Mouse (Mus musculus) midbrain, embryonic 13.5 days (tissue): ENCODE measurements around the gene Srebf2. TPM values are rescaled to one million over a fixed set of nuclear protein-coding genes. Genes with fewer than 3 reads are reported as not detected.

Source experiments
- ATAC-seq: fragments of 200-750 bp; cut with Nextera tagmentation; 2 replicates; pipeline ENCODE4 v1.8.0; 2017; ENCODE audit warnings: mild to moderate bottlenecking, moderate TSS enrichment, moderate library complexity
- H3K27ac ChIP-seq: fragments of 300-500 bp; sonication (generic); 2 replicates; pipeline ENCODE4 v1.5.1; 2015; ENCODE audit warnings: inconsistent platforms, mild to moderate bottlenecking, moderate library complexity
- H3K27me3 ChIP-seq: fragments of 300-500 bp; sonication (generic); 2 replicates; pipeline ENCODE4 v1.6.1; 2015; ENCODE audit warnings: mild to moderate bottlenecking, inconsistent platforms
- H3K36me3 ChIP-seq: fragments of 300-500 bp; sonication (generic); 2 replicates; pipeline ENCODE4 v1.6.1; 2015; ENCODE audit warnings: mild to moderate bottlenecking, inconsistent platforms
- H3K4me1 ChIP-seq: fragments of 300-500 bp; sonication (generic); replicated peaks from 2 replicates; pipeline ENCODE4 v1.6.1; 2015; ENCODE audit warnings: inconsistent platforms
- H3K4me2 ChIP-seq: fragments of 300-500 bp; sonication (generic); replicated peaks from 2 replicates; pipeline ENCODE4 v1.6.1; 2015; ENCODE audit warnings: moderate library complexity, mild to moderate bottlenecking, inconsistent platforms
- H3K4me3 ChIP-seq: fragments of 300-500 bp; sonication (generic); replicated peaks from 2 replicates; pipeline ENCODE4 v1.5.1; 2015; ENCODE audit warnings: mild to moderate bottlenecking, inconsistent platforms
- H3K9ac ChIP-seq: fragments of 300-500 bp; sonication (generic); replicated peaks from 2 replicates; pipeline ENCODE4 v1.6.1; 2015; ENCODE audit warnings: mild to moderate bottlenecking, inconsistent platforms
- H3K9me3 ChIP-seq: fragments of 300-500 bp; sonication (generic); 2 replicates; pipeline ENCODE4 v1.6.1; 2016; ENCODE audit warnings: mild to moderate bottlenecking, inconsistent platforms
- WGBS: fragments of 180-500 bp; shearing (Covaris S2); methylation state at CpG from one replicate; pipeline ENCODE4 v1.1.7; 2015; 5-methylcytosine and 5-hydroxymethylcytosine counted together
- polyA plus RNA-seq: library from polyadenylated mRNA; unstranded; fragments of >200 nt; fragmentation: Nextera tagmentation; extraction: Ambion mirVana; gene quantifications from 2 replicates; pipeline ENCODE4 v1.2.1, GENCODE M21; 2015

Gene Srebf2
- polyA plus RNA-seq, 1 experiment from 2014 or later = 225 TPM

DNA sequence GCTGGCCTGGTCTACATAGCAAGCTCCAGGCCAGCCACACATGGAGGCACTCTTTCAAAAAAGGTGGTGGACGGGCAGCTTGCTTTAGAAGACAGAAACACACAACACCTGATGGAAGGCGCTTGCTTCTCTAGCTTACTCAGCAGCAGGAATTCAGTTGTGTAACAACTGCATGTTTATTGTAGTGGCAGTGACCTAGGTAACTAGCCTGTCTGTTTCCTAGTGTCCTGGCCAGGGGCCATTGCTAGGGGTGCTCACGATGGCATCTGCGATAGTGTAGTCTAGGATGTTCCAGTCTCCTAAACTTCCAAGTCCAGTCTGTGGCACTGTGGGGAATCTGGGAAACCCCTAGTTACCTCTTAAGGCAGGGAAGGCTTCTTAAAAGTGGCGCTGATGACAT is 2.8 kb upstream of the Srebf2 start:
- no peak overlapping the region for H3K4me2 ChIP-seq
- H3K9ac ChIP-seq = no peak overlapping the region
- no peak for ATAC-seq
- H3K4me1 ChIP-seq = peaks cover 38% of the 10 kb centered on the region
- H3K27me3 ChIP-seq = no peaks in the 10 kb centered on the region
- WGBS = 88% methylated on average over 5 of the region's 5 CpGs
- H3K9me3 ChIP-seq = no peaks in the 10 kb centered on the region
- H3K36me3 ChIP-seq = peaks cover 11% of the 10 kb centered on the region
- peak overlapping the region; percentile 74 for H3K27ac ChIP-seq
- no peak overlapping the region for H3K4me3 ChIP-seq

DNA sequence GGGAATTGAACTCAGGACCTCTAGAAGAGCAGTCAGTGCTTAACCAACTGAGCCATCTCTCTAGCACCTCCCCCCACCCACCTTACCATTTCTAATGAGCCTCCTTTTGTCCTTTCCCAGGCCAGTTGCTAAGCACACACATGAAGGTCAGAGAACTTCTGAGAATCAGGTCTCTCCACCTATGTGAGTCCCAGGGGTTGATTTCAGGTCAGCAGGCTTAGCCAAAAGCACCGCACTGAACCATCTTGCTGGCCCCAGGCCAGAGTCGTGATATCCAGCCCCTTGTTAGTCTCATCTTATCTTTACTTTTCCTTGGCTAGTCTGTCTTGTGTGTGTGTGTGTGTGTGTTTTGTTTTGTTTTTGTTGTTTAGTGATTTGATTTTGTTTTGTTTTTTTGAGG is 1.6 kb upstream of the Srebf2 start:
- H3K9me3 ChIP-seq = no peaks in the 10 kb centered on the region
- H3K4me2 ChIP-seq = no peak overlapping the region
- peaks cover 48% of the 10 kb centered on the region for H3K4me1 ChIP-seq
- ATAC-seq = no peak
- peaks cover 11% of the 10 kb centered on the region for H3K36me3 ChIP-seq
- H3K4me3 ChIP-seq = no peak overlapping the region
- no peaks in the 10 kb centered on the region for H3K27me3 ChIP-seq
- WGBS = 38% methylated on average over 2 of the region's 2 CpGs
- H3K9ac ChIP-seq = no peak overlapping the region
- peak overlapping the region; percentile 96 for H3K27ac ChIP-seq

DNA sequence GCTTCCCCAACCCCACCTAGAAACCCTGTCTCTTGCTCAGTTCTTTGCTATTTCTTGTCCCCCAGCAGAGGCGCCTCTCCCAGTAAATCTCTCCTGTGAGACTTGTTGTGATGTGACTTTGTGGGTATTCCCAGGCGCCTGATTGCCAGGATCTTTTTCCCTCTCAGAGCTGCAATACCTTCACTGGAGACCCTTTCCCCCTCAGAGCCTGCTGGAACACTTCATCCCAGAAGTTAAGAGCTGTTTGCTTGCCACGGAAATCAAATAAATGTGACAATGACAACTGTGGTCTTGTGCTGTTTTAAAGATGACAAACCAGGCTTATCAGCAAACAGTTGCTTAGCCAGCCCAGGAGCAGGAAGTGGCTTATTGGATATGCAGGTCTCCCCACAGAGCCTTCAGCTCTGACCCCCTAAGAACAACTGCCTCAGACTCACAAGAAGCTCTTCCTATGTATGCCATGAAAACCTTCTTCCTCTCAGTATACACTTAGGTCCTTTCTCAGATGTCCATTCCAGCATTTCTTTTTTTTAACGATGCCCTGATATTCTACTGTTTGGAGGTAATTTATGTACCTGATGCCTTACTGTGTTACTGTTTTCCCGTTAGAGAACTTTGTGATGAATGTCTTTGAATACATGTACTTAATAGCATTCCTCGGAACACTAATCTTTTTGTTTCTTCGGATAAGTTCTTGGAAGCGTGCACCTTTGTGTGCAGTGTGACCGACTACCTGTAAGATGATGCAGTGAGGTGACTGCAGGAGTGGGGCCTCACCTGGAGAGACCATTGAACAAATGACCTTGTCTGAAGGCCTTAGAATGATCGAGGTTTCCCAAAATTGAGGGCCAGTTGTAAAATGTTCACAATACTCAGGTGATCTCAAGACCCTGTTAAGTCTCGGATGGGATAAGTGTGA is 871 bp upstream of the Srebf2 start:
- Histone ChIP-seq H3K9ac (0 out of 2 replicates have a peak overlapping the region, but pooled peaks have one; percentile 16), H3K36me3 (peaks cover 8% of the 10 kb centered on the region), H3K4me1 (peaks cover 54% of the 10 kb centered on the region), H3K4me3 (peak overlapping the region; percentile 95), H3K27me3 (no peaks in the 10 kb centered on the region), H3K4me2 (peak overlapping the region; percentile 52), H3K9me3 (no peaks in the 10 kb centered on the region), H3K27ac (peak overlapping the region; percentile 96)
- 15% methylated on average over 11 of the region's 11 CpGs for WGBS
- no peak for ATAC-seq

DNA sequence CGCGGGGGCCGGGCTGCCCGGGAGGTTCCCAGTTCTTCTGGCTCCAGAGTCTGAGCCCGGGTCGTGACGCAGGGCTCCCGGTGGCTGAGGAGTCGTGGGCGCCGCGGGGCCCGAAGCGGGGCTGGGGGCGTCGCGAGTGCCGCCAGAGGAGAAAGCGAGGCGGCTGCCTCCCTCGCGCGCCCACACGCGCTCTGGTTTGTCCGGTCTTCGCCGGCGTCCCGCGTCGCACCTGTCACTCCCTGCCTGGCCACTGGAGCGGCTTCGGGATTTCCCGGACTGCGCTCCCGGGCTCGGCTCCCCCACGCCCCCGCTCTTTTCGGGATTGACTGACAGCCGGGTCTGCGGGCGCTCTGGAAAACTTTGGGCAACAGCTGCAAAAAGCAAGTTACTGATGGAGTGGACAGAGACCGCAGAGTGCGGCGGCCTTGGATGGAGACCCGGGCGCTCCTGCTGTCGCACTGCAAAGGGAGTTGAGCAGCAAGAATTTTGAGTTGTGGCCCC is 680 bp downstream of the Srebf2 start:
- peak overlapping the region; percentile 99 for H3K27ac ChIP-seq
- no peaks in the 10 kb centered on the region for H3K9me3 ChIP-seq
- H3K4me2 ChIP-seq = peak overlapping the region; percentile 88
- peaks cover 7% of the 10 kb centered on the region; the same call in 1 of the 2 replicates for H3K36me3 ChIP-seq
- H3K4me3 ChIP-seq = peak overlapping the region; percentile 95
- peak overlapping the region; percentile 90 for H3K9ac ChIP-seq
- ATAC-seq = peak; percentile 12
- peaks cover 68% of the 10 kb centered on the region for H3K4me1 ChIP-seq
- H3K27me3 ChIP-seq = no peaks in the 10 kb centered on the region
- WGBS = under 1% methylated on average over 50 of the region's 50 CpGs

DNA sequence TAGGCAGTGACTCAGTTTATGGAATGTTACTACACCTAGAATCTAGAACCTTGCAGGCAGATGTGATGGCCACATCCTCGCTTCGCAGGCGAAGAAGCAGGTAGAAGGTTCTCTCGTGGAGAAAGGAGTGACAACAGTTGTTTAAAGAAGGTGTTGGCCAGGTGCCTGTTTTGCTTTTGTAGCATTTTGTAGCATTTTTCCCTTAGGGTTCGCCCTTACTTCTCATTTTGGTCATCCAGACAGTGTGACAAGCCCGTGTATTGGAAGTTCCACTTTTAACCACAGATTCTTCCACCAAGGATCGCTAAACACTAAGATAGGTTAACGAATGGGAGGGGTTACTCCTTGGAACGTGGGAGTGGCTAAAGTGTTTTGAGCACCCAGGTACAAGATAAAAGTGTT is 1.5 kb downstream of the Srebf2 start:
- H3K4me2 ChIP-seq = peak overlapping the region; percentile 88
- peak overlapping the region; percentile 90 for H3K9ac ChIP-seq
- peaks cover 69% of the 10 kb centered on the region for H3K4me1 ChIP-seq
- peak overlapping the region; percentile 95 for H3K4me3 ChIP-seq
- no peaks in the 10 kb centered on the region for H3K9me3 ChIP-seq
- 33% methylated on average over 9 of the region's 9 CpGs for WGBS
- H3K27ac ChIP-seq = peak overlapping the region; percentile 99
- no peak for ATAC-seq
- no peaks in the 10 kb centered on the region for H3K27me3 ChIP-seq
- peaks cover 8% of the 10 kb centered on the region; the same call in 1 of the 2 replicates for H3K36me3 ChIP-seq

DNA sequence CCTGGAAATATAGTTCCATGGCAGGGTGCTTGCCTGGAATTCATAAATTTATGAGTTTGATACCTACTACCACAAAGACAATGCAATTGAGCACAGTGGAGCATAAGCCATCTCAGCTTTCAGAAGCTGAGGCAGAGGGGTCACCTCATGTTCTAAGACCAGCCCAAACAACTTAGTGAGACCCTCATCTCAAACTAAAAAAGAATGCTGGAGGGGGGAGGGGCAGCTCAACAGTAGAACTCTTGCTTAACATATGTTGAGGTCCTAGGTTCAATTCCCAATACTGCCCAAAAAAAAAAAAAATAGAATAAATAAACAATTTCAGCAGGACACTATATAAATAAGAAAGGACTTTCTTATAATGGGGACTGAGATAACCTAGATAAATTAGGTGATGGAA is 3.1 kb downstream of the Srebf2 start:
- H3K27me3 ChIP-seq = no peaks in the 10 kb centered on the region
- no peak overlapping the region; the same call in 1 of the 2 replicates for H3K4me3 ChIP-seq
- no peak for ATAC-seq
- no peak overlapping the region for H3K9ac ChIP-seq
- H3K36me3 ChIP-seq = peaks cover 8% of the 10 kb centered on the region; the same call in 1 of the 2 replicates
- H3K4me1 ChIP-seq = peaks cover 67% of the 10 kb centered on the region
- no peak overlapping the region for H3K27ac ChIP-seq
- peak overlapping the region; percentile 88 for H3K4me2 ChIP-seq
- no peaks in the 10 kb centered on the region for H3K9me3 ChIP-seq

DNA sequence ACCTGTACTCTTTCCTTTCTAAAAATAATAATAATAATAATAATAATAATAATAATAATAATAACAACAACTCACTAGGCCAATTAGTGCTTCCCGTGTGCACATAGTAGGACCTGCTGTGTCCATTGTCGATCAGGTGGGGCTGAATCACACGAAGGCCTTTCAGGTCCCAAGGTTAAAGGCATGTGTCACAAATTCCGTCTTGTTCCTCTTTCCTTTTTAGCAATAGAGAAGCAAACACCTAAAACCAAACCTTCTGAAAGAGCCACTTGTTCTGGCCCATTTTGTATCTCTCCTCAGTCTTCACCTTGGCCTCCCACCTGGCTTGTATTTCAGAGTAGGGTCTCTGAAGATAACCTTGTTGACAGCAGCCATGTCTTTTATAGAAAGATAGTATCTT is 4.2 kb downstream of the Srebf2 start:
- WGBS = 94% methylated on average over 4 of the region's 4 CpGs
- H3K4me1 ChIP-seq = peaks cover 58% of the 10 kb centered on the region
- peaks cover 8% of the 10 kb centered on the region; the same call in 1 of the 2 replicates for H3K36me3 ChIP-seq
- H3K27me3 ChIP-seq = no peaks in the 10 kb centered on the region
- H3K9me3 ChIP-seq = no peaks in the 10 kb centered on the region
- ATAC-seq = no peak
- H3K4me2 ChIP-seq = no peak overlapping the region
- no peak overlapping the region for H3K4me3 ChIP-seq
- H3K27ac ChIP-seq = no peak overlapping the region
- no peak overlapping the region for H3K9ac ChIP-seq

DNA sequence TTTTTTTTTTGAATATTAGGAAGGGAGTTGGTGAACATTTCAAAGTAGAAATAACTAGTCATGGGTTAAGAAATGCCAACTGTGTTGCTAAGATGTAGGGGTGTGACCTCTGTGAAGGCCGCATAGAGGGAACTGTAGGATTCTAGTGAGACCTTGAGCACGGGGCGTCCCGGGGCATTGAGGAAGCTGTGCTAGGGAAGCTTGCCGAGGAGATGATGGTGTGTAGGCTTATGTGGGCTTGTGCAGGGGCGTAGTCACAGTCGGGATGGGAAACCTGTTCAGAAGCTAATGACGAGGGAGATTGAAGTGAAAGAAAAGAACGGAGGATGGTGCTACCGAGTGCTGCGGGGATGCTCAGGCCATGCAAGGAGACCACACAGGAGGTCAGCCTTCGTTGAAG is 5.0 kb downstream of the Srebf2 start:
- Histone ChIP-seq H3K36me3 (peaks cover 8% of the 10 kb centered on the region; the same call in 1 of the 2 replicates), H3K4me2 (peak overlapping the region; percentile 5; the same call in 1 of the 2 replicates), H3K9ac (no peak overlapping the region), H3K27ac (0 out of 2 replicates have a peak overlapping the region, but pooled peaks have one; percentile 25), H3K4me3 (no peak overlapping the region), H3K9me3 (no peaks in the 10 kb centered on the region), H3K27me3 (no peaks in the 10 kb centered on the region), H3K4me1 (peaks cover 54% of the 10 kb centered on the region)
- 85% methylated on average over 12 of the region's 12 CpGs for WGBS
- ATAC-seq = no peak

DNA sequence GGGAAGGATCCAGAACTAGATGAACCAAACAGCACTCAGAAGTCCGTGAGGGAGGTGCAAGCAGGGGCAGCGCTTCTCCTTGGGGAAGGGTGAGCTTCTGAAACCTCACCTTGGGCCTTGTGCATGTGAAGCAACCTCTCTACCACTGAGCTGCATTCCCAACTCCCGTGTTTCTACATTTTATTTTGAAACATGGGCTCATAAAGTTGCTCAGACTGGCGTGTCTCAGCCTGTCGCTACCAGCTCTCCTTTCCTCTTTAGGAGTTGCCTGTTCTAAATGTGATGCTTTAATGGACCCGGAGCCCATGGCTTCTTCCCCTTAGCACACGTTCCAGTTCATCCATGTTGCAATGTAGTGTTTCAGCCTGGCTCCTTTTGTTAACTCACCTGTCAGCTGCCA is 5.5 kb downstream of the Srebf2 start:
- H3K4me2 ChIP-seq = peak overlapping the region; percentile 5; the same call in 1 of the 2 replicates
- no peak overlapping the region for H3K4me3 ChIP-seq
- ATAC-seq = no peak
- H3K4me1 ChIP-seq = peaks cover 54% of the 10 kb centered on the region
- 85% methylated on average over 7 of the region's 7 CpGs for WGBS
- peaks cover 8% of the 10 kb centered on the region; the same call in 1 of the 2 replicates for H3K36me3 ChIP-seq
- H3K9me3 ChIP-seq = no peaks in the 10 kb centered on the region
- H3K9ac ChIP-seq = no peak overlapping the region
- H3K27me3 ChIP-seq = no peaks in the 10 kb centered on the region
- 0 out of 2 replicates have a peak overlapping the region, but pooled peaks have one; percentile 25 for H3K27ac ChIP-seq

DNA sequence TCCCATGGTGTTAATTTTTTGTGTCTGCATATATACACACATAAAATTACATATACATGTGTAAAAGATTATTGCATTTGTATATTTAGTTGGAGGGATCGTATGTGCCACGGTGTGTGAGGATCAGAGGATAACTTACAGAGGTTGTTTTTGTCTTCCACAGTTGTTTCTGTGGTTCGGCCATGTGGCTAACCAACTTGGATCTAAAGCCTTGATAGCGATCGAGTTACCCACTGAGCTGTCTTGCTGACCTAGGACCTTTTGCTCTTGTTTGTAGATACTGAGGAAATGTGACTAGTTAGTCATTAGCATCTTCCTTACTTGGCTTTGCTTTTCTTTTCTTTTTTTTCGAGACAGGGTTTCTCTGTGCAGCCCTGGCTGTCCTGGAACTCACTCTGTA is 9.3 kb downstream of the Srebf2 start:
- Histone ChIP-seq H3K4me1 (peaks cover 59% of the 10 kb centered on the region), H3K9ac (no peak overlapping the region), H3K27me3 (no peaks in the 10 kb centered on the region), H3K4me3 (no peak overlapping the region), H3K4me2 (no peak overlapping the region), H3K27ac (no peak overlapping the region), H3K36me3 (peaks cover 7% of the 10 kb centered on the region; the same call in 1 of the 2 replicates), H3K9me3 (no peaks in the 10 kb centered on the region)
- 96% methylated on average over 6 of the region's 6 CpGs for WGBS
- ATAC-seq = no peak

DNA sequence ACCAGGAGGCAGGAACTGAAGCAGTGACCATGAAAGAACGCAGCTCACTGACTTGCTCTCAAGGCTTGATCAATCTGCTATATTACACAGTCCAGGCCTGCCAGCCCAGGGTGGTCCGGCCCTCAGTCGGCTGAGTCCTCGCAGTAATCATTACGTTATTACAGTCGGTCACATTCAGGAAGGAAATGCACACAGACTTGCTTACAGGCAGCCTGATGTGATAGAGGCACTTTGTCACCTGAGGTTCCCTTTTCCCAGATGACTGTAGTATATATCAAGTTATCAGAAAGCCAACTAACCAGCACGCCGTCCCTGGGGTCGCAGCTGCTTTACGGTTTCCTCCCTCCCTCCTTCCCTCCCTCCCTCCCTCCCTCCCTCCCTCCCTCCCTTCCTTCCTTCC is 9.9 kb downstream of the Srebf2 start:
- H3K4me2 ChIP-seq = no peak overlapping the region
- H3K27ac ChIP-seq = no peak overlapping the region
- H3K27me3 ChIP-seq = no peaks in the 10 kb centered on the region
- no peak overlapping the region for H3K9ac ChIP-seq
- WGBS = 90% methylated on average over 10 of the region's 10 CpGs
- H3K36me3 ChIP-seq = 0 out of 2 replicates have a peak, but pooled peaks cover 4% of the 10 kb centered on the region
- H3K4me3 ChIP-seq = no peak overlapping the region
- H3K9me3 ChIP-seq = no peaks in the 10 kb centered on the region
- ATAC-seq = no peak
- peaks cover 60% of the 10 kb centered on the region for H3K4me1 ChIP-seq
